Mouse (Mus musculus) gonadal fat pad, adult 2 months (tissue): Measurements from ENCODE around the gene Plekhb1. TPM values are rescaled to one million over a fixed set of nuclear protein-coding genes. Genes with fewer than 3 reads are reported as not detected.

Experiments used
- polyA plus RNA-seq: library from polyadenylated mRNA; depleted of rRNA; stranded (reverse); fragments of >200 nt; gene quantifications from 2 replicates; pipeline ENCODE4 v1.2.3, GENCODE M21; 2012; rRNA removed

Plekhb1 gene
- polyA plus RNA-seq, 1 experiment = 27.1 TPM

Other genes starting within 250 kb of the Plekhb1 start
- gene Ucp3, start 189.4 kb downstream of the Plekhb1 start, polyA plus RNA-seq = 8.5 and 11.9 TPM in 2 replicates
- 511 and 529 TPM in 2 replicates for gene Ucp2, start 169.1 kb downstream of the Plekhb1 start, polyA plus RNA-seq
- gene Dnajb13, start 147.5 kb downstream of the Plekhb1 start, polyA plus RNA-seq = 4.1 and 5.7 TPM in 2 replicates
- gene Coa4, start 125.3 kb downstream of the Plekhb1 start, polyA plus RNA-seq = 16.9 and 21.3 TPM in 2 replicates
- gene Rab6a, start 55.0 kb downstream of the Plekhb1 start, polyA plus RNA-seq = 21.3 and 26.2 TPM in 2 replicates
- 18.6 and 24.7 TPM in 2 replicates for gene Mrpl48, start 54.1 kb downstream of the Plekhb1 start, polyA plus RNA-seq
- gene Fam168a, start 44.2 kb upstream of the Plekhb1 start, polyA plus RNA-seq = 58.8 and 64.3 TPM in 2 replicates
- gene Relt, start 201.0 kb upstream of the Plekhb1 start, polyA plus RNA-seq = 3.7 and 6.2 TPM in 2 replicates